Mouse (Mus musculus): Measurements from ENCODE around the gene Rarres2. TPM values are rescaled to one million over a fixed set of nuclear protein-coding genes. Genes with fewer than 3 reads are reported as not detected.
"Not testable (repeated sequence)": the region's sequence is repeated elsewhere in the genome, so short reads cannot be mapped to it uniquely, and the experiment has no call there.

Gene Rarres2
- polyA plus RNA-seq, 1 experiment from 2014 or later = 69.7 TPM

DNA sequence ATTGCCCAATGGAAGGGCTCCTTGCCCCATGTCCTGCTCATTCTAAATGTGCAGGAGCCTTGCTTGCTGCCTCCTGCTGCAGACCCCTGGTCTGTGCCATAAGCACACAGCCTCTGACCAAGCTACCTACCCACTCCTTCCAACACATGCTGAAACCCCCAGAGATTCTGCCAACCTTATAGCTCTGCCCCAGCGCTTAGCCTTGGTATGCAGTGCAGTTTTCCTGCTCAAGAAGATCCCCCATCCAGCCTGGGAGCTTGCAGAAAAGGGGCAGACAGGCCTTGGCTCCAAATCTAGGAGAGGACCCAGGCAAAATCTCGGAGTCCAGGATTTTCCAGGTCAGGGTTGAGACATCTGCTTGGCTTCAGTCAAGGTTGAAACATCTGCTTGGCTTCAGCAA, 39.1 kb downstream of the Rarres2 start:
- Histone ChIP-seq H3K27ac (ENCODE audit: low read depth) (no peak overlapping the region), H3K9me3 (ENCODE audit: control insufficient read depth, low read length) (no peaks in the 10 kb centered on the region), H3K36me3 (ENCODE audit: control insufficient read depth, insufficient read depth, low read length) (peaks cover 13% of the 10 kb centered on the region), H3K9ac (ENCODE audit: low read length) (no peak overlapping the region), H3K4me1 (replicated peaks; ENCODE audit: control insufficient read depth, insufficient read depth, low read length) (peaks cover 7% of the 10 kb centered on the region), H3K4me3 (ENCODE audit: low read depth, low read length) (no peak overlapping the region), H3K4me2 (ENCODE audit: low read length) (no peak overlapping the region), H3K27me3 (replicated peaks; ENCODE audit: control insufficient read depth, insufficient read depth, low read length) (no peaks in the 10 kb centered on the region)
- WGBS = 74% methylated on average over 2 of the region's 2 CpGs
- no peak for DNase-seq (ENCODE audit: low spot score)
- no peak for ATAC-seq (replicated peaks; ENCODE audit: low FRiP score, low TSS enrichment, low read depth)

DNA sequence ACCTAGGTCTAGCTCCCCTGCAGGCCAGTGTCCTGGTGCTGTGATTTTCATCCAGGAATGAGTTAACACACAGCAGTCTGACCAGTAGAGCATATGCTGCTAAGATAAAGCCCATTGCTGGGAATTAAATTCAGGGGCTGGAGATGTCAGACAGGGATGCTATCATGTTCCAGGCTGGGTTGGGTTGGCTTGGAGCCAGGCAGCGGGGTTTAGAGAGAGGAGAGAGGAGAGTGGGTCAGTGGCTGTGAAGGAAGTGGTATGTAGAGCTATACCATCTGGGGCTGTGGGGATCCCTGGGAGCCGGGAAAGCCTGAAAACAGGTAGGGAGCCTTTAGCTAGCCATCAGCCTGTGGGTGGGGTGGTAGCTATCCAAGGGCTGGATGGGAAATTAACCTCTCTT, 41.7 kb downstream of the Rarres2 start:
- no peak overlapping the region for H3K27ac ChIP-seq (ENCODE audit: low read depth)
- DNase-seq (ENCODE audit: low spot score) (no peak), ATAC-seq (replicated peaks; ENCODE audit: low FRiP score, low TSS enrichment, low read depth) (no peak)
- H3K9me3 ChIP-seq (ENCODE audit: control insufficient read depth, low read length) = no peaks in the 10 kb centered on the region
- peaks cover 17% of the 10 kb centered on the region for H3K36me3 ChIP-seq (ENCODE audit: control insufficient read depth, insufficient read depth, low read length)
- 45% methylated on average over 2 of the region's 2 CpGs for WGBS
- no peak overlapping the region for H3K4me2 ChIP-seq (ENCODE audit: low read length)
- no peak overlapping the region for H3K4me3 ChIP-seq (ENCODE audit: low read depth, low read length)
- no peaks in the 10 kb centered on the region for H3K4me1 ChIP-seq (replicated peaks; ENCODE audit: control insufficient read depth, insufficient read depth, low read length)
- no peaks in the 10 kb centered on the region for H3K27me3 ChIP-seq (replicated peaks; ENCODE audit: control insufficient read depth, insufficient read depth, low read length)
- H3K9ac ChIP-seq (ENCODE audit: low read length) = no peak overlapping the region

DNA sequence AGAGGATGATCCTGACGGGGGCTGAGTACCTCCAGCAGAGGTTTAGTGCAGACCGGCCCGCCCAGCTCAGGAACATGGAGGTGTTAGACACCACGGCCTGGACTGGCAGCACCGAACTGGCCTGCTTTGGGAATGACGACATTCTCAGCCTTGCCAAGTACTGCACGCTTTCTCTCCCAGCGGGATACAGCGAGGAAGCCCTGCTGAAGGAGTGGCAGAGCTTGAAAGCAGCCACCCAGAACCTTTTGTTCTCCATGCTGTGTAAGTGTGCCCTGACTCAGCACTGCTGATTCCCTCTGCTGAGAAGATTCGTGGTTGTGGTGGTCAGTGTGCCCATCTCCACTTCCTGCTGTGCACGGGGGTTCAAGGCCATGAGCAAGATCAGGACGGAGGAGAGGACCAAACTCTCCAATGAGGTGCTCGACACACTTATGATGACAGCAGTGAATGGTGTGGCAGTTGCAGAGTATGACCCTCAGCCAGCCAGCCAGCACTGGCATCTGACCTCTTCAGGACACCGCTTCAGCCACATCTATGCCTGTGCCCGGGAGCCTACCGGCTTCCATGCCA, 42.6 kb downstream of the Rarres2 start:
- Histone ChIP-seq H3K4me2 (ENCODE audit: low read length) (no peak overlapping the region), H3K27ac (ENCODE audit: low read depth) (no peak overlapping the region), H3K36me3 (ENCODE audit: control insufficient read depth, insufficient read depth, low read length) (peaks cover 17% of the 10 kb centered on the region), H3K9ac (ENCODE audit: low read length) (no peak overlapping the region), H3K27me3 (replicated peaks; ENCODE audit: control insufficient read depth, insufficient read depth, low read length) (no peaks in the 10 kb centered on the region), H3K4me1 (replicated peaks; ENCODE audit: control insufficient read depth, insufficient read depth, low read length) (no peaks in the 10 kb centered on the region), H3K4me3 (ENCODE audit: low read depth, low read length) (no peak overlapping the region), H3K9me3 (ENCODE audit: control insufficient read depth, low read length) (no peaks in the 10 kb centered on the region)
- ATAC-seq (replicated peaks; ENCODE audit: low FRiP score, low TSS enrichment, low read depth) = no peak
- WGBS = 92% methylated on average over 16 of the region's 16 CpGs
- DNase-seq (ENCODE audit: low spot score) = no peak

DNA sequence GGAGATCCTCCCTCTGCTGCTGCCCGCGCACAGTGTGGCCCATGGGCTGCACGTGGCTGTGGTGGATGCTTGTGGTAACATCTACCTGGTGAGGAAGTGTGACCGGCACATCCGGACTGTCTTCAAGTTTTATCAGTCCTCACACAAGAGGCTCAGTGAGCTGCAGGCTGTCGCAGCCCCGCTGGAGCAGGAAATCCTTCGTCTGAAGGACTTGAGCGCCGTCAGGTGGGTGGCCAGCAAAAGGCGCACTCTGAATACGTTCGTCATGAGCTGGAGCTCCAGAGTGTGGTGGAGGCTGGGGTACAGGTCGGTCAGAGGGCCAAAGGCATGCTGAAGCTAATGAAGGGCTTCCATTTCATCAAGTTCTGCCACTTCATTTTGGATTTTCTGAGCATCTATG, 43.3 kb downstream of the Rarres2 start:
- H3K27ac ChIP-seq (ENCODE audit: low read depth) = no peak overlapping the region
- H3K27me3 ChIP-seq (replicated peaks; ENCODE audit: control insufficient read depth, insufficient read depth, low read length) = no peaks in the 10 kb centered on the region
- H3K4me3 ChIP-seq (ENCODE audit: low read depth, low read length) = no peak overlapping the region
- ATAC-seq (replicated peaks; ENCODE audit: low FRiP score, low TSS enrichment, low read depth) (no peak), DNase-seq (ENCODE audit: low spot score) (no peak)
- no peaks in the 10 kb centered on the region for H3K4me1 ChIP-seq (replicated peaks; ENCODE audit: control insufficient read depth, insufficient read depth, low read length)
- no peaks in the 10 kb centered on the region for H3K9me3 ChIP-seq (ENCODE audit: control insufficient read depth, low read length)
- 73% methylated on average over 14 of the region's 14 CpGs for WGBS
- H3K9ac ChIP-seq (ENCODE audit: low read length) = no peak overlapping the region
- H3K36me3 ChIP-seq (ENCODE audit: control insufficient read depth, insufficient read depth, low read length) = peaks cover 17% of the 10 kb centered on the region
- H3K4me2 ChIP-seq (ENCODE audit: low read length) = no peak overlapping the region

DNA sequence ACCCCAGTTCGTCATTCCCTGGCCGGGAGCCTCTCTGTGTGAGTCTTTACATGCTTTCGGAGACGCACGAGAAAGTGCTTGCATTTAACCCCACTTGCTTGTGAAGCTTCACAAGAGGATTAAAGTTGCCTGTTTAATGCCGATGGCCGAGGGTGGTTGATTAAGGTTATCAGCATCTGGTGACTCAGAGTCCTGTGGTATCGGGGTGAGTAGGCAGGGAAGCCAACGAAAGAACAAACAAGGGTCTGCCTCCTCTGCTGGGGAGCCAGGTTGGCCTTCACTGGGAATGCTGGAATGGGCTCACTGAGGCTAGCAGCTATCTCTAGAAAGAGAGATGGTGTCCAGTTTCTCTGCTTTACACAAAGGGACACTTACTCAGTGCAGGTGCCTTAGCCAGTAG, 44.7 kb downstream of the Rarres2 start:
- H3K9ac ChIP-seq (ENCODE audit: low read length) = no peak overlapping the region
- 86% methylated on average over 9 of the region's 9 CpGs for WGBS
- no peak for ATAC-seq (replicated peaks; ENCODE audit: low FRiP score, low TSS enrichment, low read depth)

DNA sequence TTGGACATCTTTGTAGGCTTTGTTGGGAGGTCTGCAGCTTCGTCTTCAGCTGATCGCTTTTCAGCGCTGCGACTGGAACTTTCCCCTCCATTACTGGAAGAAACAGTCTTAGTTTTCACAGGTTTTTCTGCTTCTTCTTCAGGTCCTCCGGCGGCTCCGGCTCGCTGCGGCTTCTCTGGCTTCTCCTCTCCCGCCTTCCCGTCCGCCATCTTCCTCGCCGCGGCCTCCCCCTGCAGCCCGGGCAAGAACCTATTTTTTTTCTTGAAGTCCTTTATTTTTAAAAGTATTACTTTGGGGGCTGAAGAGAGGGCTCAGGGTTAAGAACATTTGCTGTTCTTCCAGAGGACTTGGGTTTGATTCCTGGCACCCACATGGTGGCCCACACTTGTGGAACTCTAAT, 47.7 kb downstream of the Rarres2 start:
- DNase-seq (ENCODE audit: low spot score); H3K4me3 ChIP-seq (ENCODE audit: low read depth, low read length); H3K27me3 ChIP-seq (replicated peaks; ENCODE audit: control insufficient read depth, insufficient read depth, low read length); H3K9ac ChIP-seq (ENCODE audit: low read length); H3K36me3 ChIP-seq (ENCODE audit: control insufficient read depth, insufficient read depth, low read length); ATAC-seq (replicated peaks; ENCODE audit: low FRiP score, low TSS enrichment, low read depth); H3K4me1 ChIP-seq (replicated peaks; ENCODE audit: control insufficient read depth, insufficient read depth, low read length); H3K4me2 ChIP-seq (ENCODE audit: low read length); H3K9me3 ChIP-seq (ENCODE audit: control insufficient read depth, low read length); H3K27ac ChIP-seq (ENCODE audit: low read depth): not testable (repeated sequence)
- WGBS = 97% methylated on average over 12 of the region's 16 CpGs

More for the DNA sequence above, 44.7 kb downstream of the Rarres2 start:
- no peak for DNase-seq (ENCODE audit: low spot score)
- H3K27me3 ChIP-seq (replicated peaks; ENCODE audit: control insufficient read depth, insufficient read depth, low read length) = no peaks in the 10 kb centered on the region
- no peaks in the 10 kb centered on the region for H3K9me3 ChIP-seq (ENCODE audit: control insufficient read depth, low read length)
- no peak overlapping the region for H3K27ac ChIP-seq (ENCODE audit: low read depth)
- H3K4me2 ChIP-seq (ENCODE audit: low read length) = no peak overlapping the region
- H3K36me3 ChIP-seq (ENCODE audit: control insufficient read depth, insufficient read depth, low read length) = peaks cover 16% of the 10 kb centered on the region
- no peak overlapping the region for H3K4me3 ChIP-seq (ENCODE audit: low read depth, low read length)
- H3K4me1 ChIP-seq (replicated peaks; ENCODE audit: control insufficient read depth, insufficient read depth, low read length) = no peaks in the 10 kb centered on the region

Other genes starting within 250 kb of the Rarres2 start
- gene Krba1, start 177.2 kb downstream of the Rarres2 start, polyA plus RNA-seq (2014; fragmentation: Nextera tagmentation; extraction: Ambion mirVana) = 19.6 and 20.7 TPM in 2 replicates
- 22.4 and 23.1 TPM in 2 replicates for gene Zfp467, start 127.0 kb downstream of the Rarres2 start, polyA plus RNA-seq (2014; fragmentation: Nextera tagmentation; extraction: Ambion mirVana)
- gene Sspo, start 124.6 kb downstream of the Rarres2 start, polyA plus RNA-seq (2014; fragmentation: Nextera tagmentation; extraction: Ambion mirVana) = 0.32 and 0.40 TPM in 2 replicates
- gene Atp6v0e2, start 35.2 kb downstream of the Rarres2 start, polyA plus RNA-seq (2014; fragmentation: Nextera tagmentation; extraction: Ambion mirVana) = 25.0 and 29.2 TPM in 2 replicates
- gene Lrrc61, start 18.0 kb downstream of the Rarres2 start, polyA plus RNA-seq (2014; fragmentation: Nextera tagmentation; extraction: Ambion mirVana) = 6.7 and 7.7 TPM in 2 replicates
- not detected in 2 replicates for gene Gm45021, start 16.8 kb upstream of the Rarres2 start, polyA plus RNA-seq (2014; fragmentation: Nextera tagmentation; extraction: Ambion mirVana)
- 28.4 and 29.5 TPM in 2 replicates for gene Repin1, start 21.1 kb upstream of the Rarres2 start, polyA plus RNA-seq (2014; fragmentation: Nextera tagmentation; extraction: Ambion mirVana)
- gene Gm44965, start 21.2 kb upstream of the Rarres2 start, polyA plus RNA-seq (2014; fragmentation: Nextera tagmentation; extraction: Ambion mirVana) = not detected in 2 replicates
- 7.4 and 8.3 TPM in 2 replicates for gene Zfp775, start 29.3 kb upstream of the Rarres2 start, polyA plus RNA-seq (2014; fragmentation: Nextera tagmentation; extraction: Ambion mirVana)
- 0.70 and 1.0 TPM in 2 replicates for gene AI854703, start 54.0 kb upstream of the Rarres2 start, polyA plus RNA-seq (2014; fragmentation: Nextera tagmentation; extraction: Ambion mirVana)
- 0.73 and 0.77 TPM in 2 replicates for gene Gimap8, start 74.4 kb upstream of the Rarres2 start, polyA plus RNA-seq (2014; fragmentation: Nextera tagmentation; extraction: Ambion mirVana)
- gene Gimap9, start 103.3 kb upstream of the Rarres2 start, polyA plus RNA-seq (2014; fragmentation: Nextera tagmentation; extraction: Ambion mirVana) = 14.1 and 15.9 TPM in 2 replicates
- gene Gimap4, start 111.8 kb upstream of the Rarres2 start, polyA plus RNA-seq (2014; fragmentation: Nextera tagmentation; extraction: Ambion mirVana) = 18.3 and 19.1 TPM in 2 replicates
- gene Gimap6, start 135.4 kb upstream of the Rarres2 start, polyA plus RNA-seq (2014; fragmentation: Nextera tagmentation; extraction: Ambion mirVana) = 22.8 and 24.3 TPM in 2 replicates
- 1.4 and 4.9 TPM in 2 replicates for gene Gm28053, start 145.8 kb upstream of the Rarres2 start, polyA plus RNA-seq (2014; fragmentation: Nextera tagmentation; extraction: Ambion mirVana)
- 0.14 and 0.16 TPM in 2 replicates for gene Gimap7, start 145.8 kb upstream of the Rarres2 start, polyA plus RNA-seq (2014; fragmentation: Nextera tagmentation; extraction: Ambion mirVana)
- gene Gimap1, start 166.3 kb upstream of the Rarres2 start, polyA plus RNA-seq (2014; fragmentation: Nextera tagmentation; extraction: Ambion mirVana) = 21.0 and 23.8 TPM in 2 replicates
- gene Gimap5, start 173.4 kb upstream of the Rarres2 start, polyA plus RNA-seq (2014; fragmentation: Nextera tagmentation; extraction: Ambion mirVana) = 9.0 and 10.7 TPM in 2 replicates
- gene Gimap3, start 198.1 kb upstream of the Rarres2 start, polyA plus RNA-seq (2014; fragmentation: Nextera tagmentation; extraction: Ambion mirVana) = 0.19 TPM in 1 of 2 replicates, not detected in the other